Mouse (Mus musculus): ENCODE measurements around the gene Espn.

DNA sequence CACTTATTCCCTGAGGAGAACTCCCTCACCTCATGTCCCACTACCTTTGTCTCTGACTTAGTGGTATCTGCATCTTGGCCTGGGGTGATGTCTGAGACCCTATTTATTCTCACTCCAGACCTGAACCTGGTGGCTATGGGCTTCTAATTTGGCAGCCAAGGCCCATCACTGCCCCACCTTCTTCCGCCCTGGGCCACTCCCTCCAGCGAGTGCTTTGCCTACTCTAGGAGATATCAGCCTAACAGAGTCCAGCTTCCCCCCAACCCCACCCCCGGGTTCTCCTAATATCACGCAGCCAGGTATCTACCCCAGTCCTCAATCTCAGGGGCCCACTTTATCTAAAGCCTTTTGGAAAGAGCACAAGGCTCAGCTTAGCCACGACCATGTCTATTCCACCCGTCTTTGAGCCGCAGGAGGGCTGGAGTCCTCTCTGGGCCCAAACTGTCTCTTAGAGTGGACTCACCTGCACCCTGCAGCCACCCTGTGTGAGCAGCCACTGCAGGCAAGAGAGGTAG, 663 bp downstream of the Espn start:
- TF ChIP-seq CTCF (conservative IDR thresholded peaks at IDR 0.05; ENCODE audit: insufficient read depth, insufficient read length, low read depth, low read length): no peak
- TF ChIP-seq POLR2A (IDR thresholded peaks at IDR 0.05; ENCODE audit: low read depth, low read length): no peak

Data from kidney, adult 2 months (tissue).